Mouse (Mus musculus) hindbrain, postnatal 0 days (tissue): ENCODE data around the gene Selenbp1. TPM values are rescaled to one million over a fixed set of nuclear protein-coding genes. Genes with fewer than 3 reads are reported as not detected.

Experiments
- ATAC-seq: fragments of 200-750 bp; cut with Nextera tagmentation; 2 replicates; pipeline ENCODE4 v1.8.0; 2017; ENCODE audit warnings: mild to moderate bottlenecking, moderate TSS enrichment, moderate library complexity
- DNase-seq: peaks from one replicate; pipeline ENCODE4 v3.0.0-alpha.2; 2015; ENCODE audit warnings: low spot score
- H3K27ac ChIP-seq: fragments of 300-500 bp; sonication (generic); 2 replicates; pipeline ENCODE4 v1.5.1; 2014; ENCODE audit warnings: mild to moderate bottlenecking
- H3K27me3 ChIP-seq: fragments of 300-500 bp; sonication (generic); 2 replicates; pipeline ENCODE4 v1.6.1; 2014; ENCODE audit warnings: low read length, mixed read lengths; ENCODE audit not compliant: insufficient read depth
- H3K36me3 ChIP-seq: fragments of 300-500 bp; sonication (generic); 2 replicates; pipeline ENCODE4 v1.6.1; 2014; ENCODE audit warnings: low read length, mixed read lengths; ENCODE audit not compliant: insufficient read depth
- H3K4me1 ChIP-seq: fragments of 300-500 bp; sonication (generic); 2 replicates; pipeline ENCODE4 v1.6.1; 2014; ENCODE audit warnings: antibody characterized with exemption, low read length, mixed read lengths; ENCODE audit not compliant: insufficient read depth
- H3K4me2 ChIP-seq: fragments of 300-500 bp; sonication (generic); 2 replicates; pipeline ENCODE4 v1.6.1; 2014; ENCODE audit warnings: low read depth, mild to moderate bottlenecking, low read length, moderate library complexity, mixed read lengths
- H3K4me3 ChIP-seq: fragments of 300-500 bp; sonication (generic); 2 replicates; pipeline ENCODE4 v1.5.1; 2014; ENCODE audit warnings: low read length
- H3K9ac ChIP-seq: fragments of 300-500 bp; sonication (generic); replicated peaks from 2 replicates; pipeline ENCODE4 v1.6.1; 2014; ENCODE audit warnings: mild to moderate bottlenecking, low read length, moderate library complexity, mixed read lengths
- H3K9me3 ChIP-seq: fragments of 300-500 bp; sonication (generic); 2 replicates; pipeline ENCODE4 v1.6.1; 2016; ENCODE audit warnings: low read length, mixed read lengths
- CTCF ChIP-seq: IDR thresholded peaks from 2 replicates; pipeline ENCODE4 v1.5.1; 2016; ENCODE audit warnings: antibody characterized with exemption, control low read depth, low read depth
- WGBS: fragments of 180-500 bp; shearing (Covaris S2); extraction: QIAGEN DNeasy Blood & Tissue Kit; methylation state at CpG from one replicate; pipeline ENCODE4 v1.1.7; 2014; 5-methylcytosine and 5-hydroxymethylcytosine counted together
- polyA plus RNA-seq: library from polyadenylated mRNA; unstranded; fragments of >200 nt; fragmentation: Nextera tagmentation; extraction: Ambion mirVana; gene quantifications from 2 replicates; pipeline ENCODE4 v1.2.1, GENCODE M21; 2015
- total RNA-seq: library from RNA; depleted of rRNA; stranded (reverse); fragments of >200 nt; gene quantifications from 2 replicates; pipeline ENCODE4 v1.2.3, GENCODE M21; 2014; rRNA removed

The Selenbp1 gene
- total and polyA plus RNA-seq, 2 experiments from 2014 or later = 19.9 to 36.5 TPM

- H3K4me2 ChIP-seq = no peak overlapping the region
- H3K4me3 ChIP-seq = no peak overlapping the region
- no peak for TF ChIP-seq CTCF
- no peak overlapping the region for H3K27ac ChIP-seq
- no peak overlapping the region for H3K9ac ChIP-seq
- WGBS = 95% methylated on average over 2 of the region's 2 CpGs
- H3K9me3 ChIP-seq = no peaks in the 10 kb centered on the region
- no peaks in the 10 kb centered on the region for H3K27me3 ChIP-seq
- peaks cover 33% of the 10 kb centered on the region for H3K36me3 ChIP-seq
- H3K4me1 ChIP-seq = no peaks in the 10 kb centered on the region
- no peak for ATAC-seq
- DNase-seq = no peak
These were observed 52.7 kb downstream of the Selenbp1 start for GRCm38 (mm10) chr3:94985513-94985912.

GRCm38 (mm10) chr3:94987578-94987977, 54.7 kb downstream of the Selenbp1 start:
- no peak overlapping the region for H3K4me2 ChIP-seq
- DNase-seq (no peak), ATAC-seq (no peak)
- H3K4me1 ChIP-seq = no peaks in the 10 kb centered on the region
- H3K9ac ChIP-seq = no peak overlapping the region
- no peak overlapping the region for H3K27ac ChIP-seq
- H3K9me3 ChIP-seq = no peaks in the 10 kb centered on the region
- no peak for TF ChIP-seq CTCF
- peaks cover 31% of the 10 kb centered on the region for H3K36me3 ChIP-seq
- H3K27me3 ChIP-seq = no peaks in the 10 kb centered on the region
- no peak overlapping the region for H3K4me3 ChIP-seq

- Histone ChIP-seq H3K9me3 (no peaks in the 10 kb centered on the region), H3K27me3 (no peaks in the 10 kb centered on the region), H3K4me1 (no peaks in the 10 kb centered on the region), H3K36me3 (peaks cover 33% of the 10 kb centered on the region), H3K27ac (no peak overlapping the region), H3K9ac (no peak overlapping the region), H3K4me3 (no peak overlapping the region), H3K4me2 (no peak overlapping the region)
- WGBS = 34% methylated on average over 9 of the region's 9 CpGs
- DNase-seq = no peak
- ATAC-seq = no peak
- TF ChIP-seq CTCF = no peak
These were observed 56.4 kb downstream of the Selenbp1 start for GRCm38 (mm10) chr3:94989159-94989761.

Other genes starting within 250 kb of the Selenbp1 start
- gene Selenbp2, start 239.5 kb upstream of the Selenbp1 start, total RNA-seq = 1.8 TPM in 1 of 2 replicates, not detected in the other
- gene Selenbp2, start 239.5 kb upstream of the Selenbp1 start, polyA plus RNA-seq = 0.62 and 0.79 TPM in 2 replicates
- gene Cgn, start 146.6 kb upstream of the Selenbp1 start, total RNA-seq = 5.8 and 7.7 TPM in 2 replicates
- gene Cgn, start 146.6 kb upstream of the Selenbp1 start, polyA plus RNA-seq = 9.8 and 10.3 TPM in 2 replicates
- 38.6 and 42.8 TPM in 2 replicates for gene Pogz, start 95.5 kb upstream of the Selenbp1 start, total RNA-seq
- gene Pogz, start 95.5 kb upstream of the Selenbp1 start, polyA plus RNA-seq = 13.8 and 16.8 TPM in 2 replicates
- gene Psmb4, start 46.1 kb upstream of the Selenbp1 start, total RNA-seq = 288 and 314 TPM in 2 replicates
- gene Psmb4, start 46.1 kb upstream of the Selenbp1 start, polyA plus RNA-seq = 370 and 383 TPM in 2 replicates
- gene Rfx5, start 21.0 kb downstream of the Selenbp1 start, total RNA-seq = 13.9 and 18.3 TPM in 2 replicates
- 5.4 and 5.8 TPM in 2 replicates for gene Rfx5, start 21.0 kb downstream of the Selenbp1 start, polyA plus RNA-seq
- 57.1 and 85.4 TPM in 2 replicates for gene Pi4kb, start 41.7 kb downstream of the Selenbp1 start, total RNA-seq
- gene Pi4kb, start 41.7 kb downstream of the Selenbp1 start, polyA plus RNA-seq = 19.2 and 22.7 TPM in 2 replicates
- 34.1 and 35.4 TPM in 2 replicates for gene Zfp687, start 82.4 kb downstream of the Selenbp1 start, total RNA-seq
- 17.3 and 18.0 TPM in 2 replicates for gene Zfp687, start 82.4 kb downstream of the Selenbp1 start, polyA plus RNA-seq
- gene Psmd4, start 109.6 kb downstream of the Selenbp1 start, total RNA-seq = 208 and 210 TPM in 2 replicates
- 267 and 272 TPM in 2 replicates for gene Psmd4, start 109.6 kb downstream of the Selenbp1 start, polyA plus RNA-seq
- 15.5 and 18.5 TPM in 2 replicates for gene Pip5k1a, start 173.9 kb downstream of the Selenbp1 start, total RNA-seq
- 12.4 and 14.7 TPM in 2 replicates for gene Pip5k1a, start 173.9 kb downstream of the Selenbp1 start, polyA plus RNA-seq
- 52.7 and 53.6 TPM in 2 replicates for gene Vps72, start 178.0 kb downstream of the Selenbp1 start, total RNA-seq
- gene Vps72, start 178.0 kb downstream of the Selenbp1 start, polyA plus RNA-seq = 121 and 123 TPM in 2 replicates
- gene Tmod4, start 191.4 kb downstream of the Selenbp1 start, total RNA-seq = 0.43 and 0.73 TPM in 2 replicates
- gene Tmod4, start 191.4 kb downstream of the Selenbp1 start, polyA plus RNA-seq = 1.1 and 1.5 TPM in 2 replicates
- gene Scnm1, start 201.0 kb downstream of the Selenbp1 start, total RNA-seq = 44.6 and 56.7 TPM in 2 replicates
- gene Scnm1, start 201.0 kb downstream of the Selenbp1 start, polyA plus RNA-seq = 72.1 and 75.7 TPM in 2 replicates
- gene Lysmd1, start 201.0 kb downstream of the Selenbp1 start, total RNA-seq = 33.4 and 38.5 TPM in 2 replicates
- 39.2 and 42.4 TPM in 2 replicates for gene Lysmd1, start 201.0 kb downstream of the Selenbp1 start, polyA plus RNA-seq
- gene Tnfaip8l2, start 209.3 kb downstream of the Selenbp1 start, total RNA-seq = 1.9 and 2.3 TPM in 2 replicates
- 3.1 and 3.6 TPM in 2 replicates for gene Tnfaip8l2, start 209.3 kb downstream of the Selenbp1 start, polyA plus RNA-seq
- gene Sema6c, start 227.4 kb downstream of the Selenbp1 start, total RNA-seq = 127 and 172 TPM in 2 replicates
- gene Sema6c, start 227.4 kb downstream of the Selenbp1 start, polyA plus RNA-seq = 15.6 and 16.4 TPM in 2 replicates